ENCODE assay signal across 10 mouse cellular contexts in genomic region chr14:34620611-34621376, GRCm38 (mm10). TPM values are rescaled to one million over a fixed set of nuclear protein-coding genes. Genes with fewer than 3 reads are reported as not detected.
DNase-seq lines count a peak whose midpoint lies in the region; ATAC-seq and TF ChIP-seq lines count a peak whose summit lies in the region.
"Had no signal": no experiment of that assay in that cellular context is flagged by ENCODE, and none has a peak within 500 bp of the region (broad histone marks: within the 10 kb centered on the region; RNA-seq: fewer than 3 reads in every experiment).

No protein-coding gene starts in this region.

- no peak for TF ChIP-seq POLR2A in small intestine, adult 2 months (IDR thresholded peaks at IDR 0.05; ENCODE audit: low read depth, low read length)

- no peak overlapping the region for H3K4me3 ChIP-seq in left cerebral cortex, adult 2 months
- H3K4me3 ChIP-seq in liver, embryonic 11.5 days (ENCODE audit: low read depth, low read length): no peak overlapping the region
- no peak overlapping the region for H3K4me3 ChIP-seq in small intestine, adult 2 months (ENCODE audit: low read depth, low read length)
- no peak overlapping the region for H3K4me3 ChIP-seq in forebrain, embryonic 11.5 days (ENCODE audit: low read depth, low read length)
- H3K4me3 ChIP-seq: heart, embryonic 13.5 days; neural tube, embryonic 13.5 days had no signal

- H3K36me3 ChIP-seq in liver, embryonic 11.5 days (ENCODE audit: control insufficient read depth, insufficient read depth, low read length): no peaks in the 10 kb centered on the region
- no peaks in the 10 kb centered on the region for H3K36me3 ChIP-seq in small intestine, adult 2 months (ENCODE audit: control insufficient read depth, insufficient read depth, low read length)
- no peaks in the 10 kb centered on the region for H3K36me3 ChIP-seq in forebrain, embryonic 11.5 days (ENCODE audit: control insufficient read depth, insufficient read depth, low read length)
- H3K36me3 ChIP-seq: heart, embryonic 13.5 days; neural tube, embryonic 13.5 days had no signal

- H3K27me3 ChIP-seq in liver, embryonic 11.5 days (replicated peaks; ENCODE audit: control insufficient read depth, insufficient read depth, low read length): no peaks in the 10 kb centered on the region; the same call in 1 of the 2 replicates
- H3K27me3 ChIP-seq in small intestine, adult 2 months (ENCODE audit: control insufficient read depth, insufficient read depth, low read length): no peaks in the 10 kb centered on the region
- H3K27me3 ChIP-seq in forebrain, embryonic 11.5 days (ENCODE audit: control insufficient read depth, insufficient read depth, low read length): 0 out of 2 replicates have a peak, but pooled peaks cover under 1% of the 10 kb centered on the region

- intact Hi-C loops in left cerebral cortex, adult 2 months (cut with DNase I): loop anchor here (5.0 kb wide), 1 partner anchor 42 kb away; no protein-coding TSS in a partner anchor
- intact Hi-C loops in left cerebral cortex, postnatal 36 days (cut with DNase I): no loop called here

- ATAC-seq in liver, embryonic 11.5 days (replicated peaks; ENCODE audit: low FRiP score): peak; percentile 53; the same call in 1 of the 2 replicates
- no peak for ATAC-seq in forebrain, embryonic 11.5 days (replicated peaks; ENCODE audit: low FRiP score)

- H3K9me3 ChIP-seq in liver, embryonic 11.5 days (ENCODE audit: control insufficient read depth, low read length): no peaks in the 10 kb centered on the region
- no peaks in the 10 kb centered on the region for H3K9me3 ChIP-seq in forebrain, embryonic 11.5 days (ENCODE audit: control insufficient read depth, low read length)
- H3K9me3 ChIP-seq: heart, embryonic 13.5 days; neural tube, embryonic 13.5 days had no signal

- no peak overlapping the region for H3K27ac ChIP-seq in left cerebral cortex, adult 2 months
- no peak overlapping the region for H3K27ac ChIP-seq in liver, embryonic 11.5 days (ENCODE audit: low read depth, low read length)
- no peak overlapping the region for H3K27ac ChIP-seq in small intestine, adult 2 months (ENCODE audit: insufficient read depth, low read depth, low read length)
- H3K27ac ChIP-seq in forebrain, embryonic 11.5 days (ENCODE audit: low read depth, low read length): no peak overlapping the region
- H3K27ac ChIP-seq: heart, embryonic 13.5 days; neural tube, embryonic 13.5 days had no signal

- peak; percentile 66 for TF ChIP-seq CTCF in left cerebral cortex, adult 2 months (IDR thresholded peaks at IDR 0.05)
- peak; percentile 67; the same call in 1 of the 2 replicates for TF ChIP-seq CTCF in small intestine, adult 2 months (IDR thresholded peaks at IDR 0.05; ENCODE audit: extremely low read depth, insufficient read length, insufficient replicate concordance, low read depth, low read length)

- H3K4me1 ChIP-seq in liver, embryonic 11.5 days (replicated peaks; ENCODE audit: control insufficient read depth, insufficient read depth, low read length): peaks cover 24% of the 10 kb centered on the region
- peaks cover 10% of the 10 kb centered on the region; the same call in 1 of the 2 replicates for H3K4me1 ChIP-seq in small intestine, adult 2 months (ENCODE audit: control insufficient read depth, insufficient read depth, insufficient read length, low read length)
- no peaks in the 10 kb centered on the region for H3K4me1 ChIP-seq in forebrain, embryonic 11.5 days (replicated peaks; ENCODE audit: control insufficient read depth, insufficient read depth, low read length)

- WGBS in liver, embryonic 11.5 days: 26% methylated on average over 10 of the region's 10 CpGs
- 51% methylated on average over 10 of the region's 10 CpGs for WGBS in small intestine, adult 2 months
- WGBS in forebrain, embryonic 11.5 days: 36% methylated on average over 10 of the region's 10 CpGs

- H3K4me2 ChIP-seq in liver, embryonic 11.5 days: no peak overlapping the region
- H3K4me2 ChIP-seq in forebrain, embryonic 11.5 days (ENCODE audit: low read depth, low read length, severe bottlenecking): no peak overlapping the region
- H3K4me2 ChIP-seq: heart, embryonic 13.5 days; neural tube, embryonic 13.5 days had no signal

- DNase-seq in left cerebral cortex, adult 2 months (ENCODE audit: extremely low spot score in 1 of 2, low spot score in 2 of 2): no peak
- no peak for DNase-seq in left cerebral cortex, postnatal 36 days (ENCODE audit: low spot score in 2 of 2)
- peak; percentile 63 for DNase-seq in MEL-GATA-1-ER (ENCODE audit: extremely low read depth, low read depth)
- DNase-seq in c-Kit-negative CD71-positive TER-119-positive erythroid progenitor cells, embryonic 14.5 days (ENCODE audit: low read depth, low spot score): peak; percentile 35
- DNase-seq in frontal cortex, postnatal 36 days (ENCODE audit: low spot score in 2 of 2): peak; percentile 5 to 37
- DNase-seq in liver, embryonic 11.5 days (ENCODE audit: low spot score): no peak
- no peak for DNase-seq in forebrain, embryonic 11.5 days (ENCODE audit: low spot score)

- H3K9ac ChIP-seq in liver, embryonic 11.5 days (ENCODE audit: low read depth, low read length): peak overlapping the region; percentile 27; the same call in 1 of the 2 replicates
- H3K9ac ChIP-seq in forebrain, embryonic 11.5 days (ENCODE audit: low read length): no peak overlapping the region
- H3K9ac ChIP-seq: heart, embryonic 13.5 days; neural tube, embryonic 13.5 days had no signal

RNA-seq across cellular contexts. Expression of gene Opn4, which starts 20.9 kb away (rescaled TPM):
- not detected for total RNA-seq in left cerebral cortex, adult 2 months (2021)
- not detected for total RNA-seq in left cerebral cortex, postnatal 36 days (2021)
- polyA plus RNA-seq in liver, embryonic 11.5 days (2014; fragmentation: Nextera tagmentation; extraction: Ambion mirVana): not detected in 2 replicates
- polyA plus RNA-seq in small intestine, adult 2 months (2012; rRNA removed): not detected in 2 replicates
- polyA plus RNA-seq in forebrain, embryonic 11.5 days (2014; fragmentation: Nextera tagmentation; extraction: Ambion mirVana): 0.12 and 0.84 TPM in 2 replicates
- polyA plus RNA-seq: neural tube, embryonic 13.5 days had no signal

RNA-seq across cellular contexts. Expression of gene Ldb3, which starts 32.3 kb away (rescaled TPM):
- 1 to 10 TPM; 2.5 to 2.6 TPM for total RNA-seq in left cerebral cortex, adult 2 months (2021)
- total RNA-seq in left cerebral cortex, postnatal 36 days (2021): 1 to 10 TPM; 2.8 to 3.3 TPM
- 0.38 and 2.7 TPM in 2 replicates for polyA plus RNA-seq in liver, embryonic 11.5 days (2014; fragmentation: Nextera tagmentation; extraction: Ambion mirVana)
- 29.9 and 102 TPM in 2 replicates for polyA plus RNA-seq in small intestine, adult 2 months (2012; rRNA removed)
- not detected in 2 replicates for polyA plus RNA-seq in forebrain, embryonic 11.5 days (2014; fragmentation: Nextera tagmentation; extraction: Ambion mirVana)

RNA-seq across cellular contexts. Expression of gene Wapl, which starts 52.9 kb away (rescaled TPM):
- 10 to 100 TPM; 46.2 to 46.4 TPM for total RNA-seq in left cerebral cortex, adult 2 months (2021)
- 10 to 100 TPM; 41.7 to 44.5 TPM for total RNA-seq in left cerebral cortex, postnatal 36 days (2021)
- 38.8 and 41.4 TPM in 2 replicates for polyA plus RNA-seq in liver, embryonic 11.5 days (2014; fragmentation: Nextera tagmentation; extraction: Ambion mirVana)
- 2.1 and 6.0 TPM in 2 replicates for polyA plus RNA-seq in small intestine, adult 2 months (2012; rRNA removed)
- 33.7 and 34.5 TPM in 2 replicates for polyA plus RNA-seq in forebrain, embryonic 11.5 days (2014; fragmentation: Nextera tagmentation; extraction: Ambion mirVana)

Comparison
In these comparisons a context has a peak if more than half of its experiments do, and no peak if none do; other contexts are left out.
1. DNase-seq: peak in MEL-GATA-1-ER (single experiment), c-Kit-negative CD71-positive TER-119-positive erythroid progenitor cells, embryonic 14.5 days (single experiment) and frontal cortex, postnatal 36 days (2 of 2); none in left cerebral cortex, adult 2 months (0 of 2), left cerebral cortex, postnatal 36 days (0 of 2), liver, embryonic 11.5 days (single experiment) and forebrain, embryonic 11.5 days (single experiment).